Mouse (Mus musculus) hindbrain, embryonic 13.5 days (tissue): ENCODE data around the gene Dmrtc1a. TPM values are rescaled to one million over a fixed set of nuclear protein-coding genes. Genes with fewer than 3 reads are reported as not detected.
"Not testable (repeated sequence)": the region's sequence is repeated elsewhere in the genome, so short reads cannot be mapped to it uniquely, and the experiment has no call there.

Experiments
- ATAC-seq: fragments of 200-750 bp; cut with Nextera tagmentation; 2 replicates; pipeline ENCODE4 v1.8.0; 2017; ENCODE audit warnings: moderate TSS enrichment; ENCODE audit not compliant: low FRiP score
- H3K27ac ChIP-seq: fragments of 300-500 bp; sonication (generic); 2 replicates; pipeline ENCODE4 v1.5.1; 2015; ENCODE audit warnings: inconsistent platforms, mild to moderate bottlenecking, moderate library complexity
- H3K27me3 ChIP-seq: fragments of 300-500 bp; sonication (generic); 2 replicates; pipeline ENCODE4 v1.6.1; 2015; ENCODE audit warnings: mild to moderate bottlenecking, inconsistent platforms
- H3K36me3 ChIP-seq: fragments of 300-500 bp; sonication (generic); 2 replicates; pipeline ENCODE4 v1.6.1; 2015; ENCODE audit warnings: mild to moderate bottlenecking, inconsistent platforms
- H3K4me1 ChIP-seq: fragments of 300-500 bp; sonication (generic); replicated peaks from 2 replicates; pipeline ENCODE4 v1.6.1; 2015; ENCODE audit warnings: inconsistent platforms
- H3K4me2 ChIP-seq: fragments of 300-500 bp; sonication (generic); 2 replicates; pipeline ENCODE4 v1.6.1; 2015; ENCODE audit warnings: inconsistent platforms, mild to moderate bottlenecking, moderate library complexity
- H3K4me3 ChIP-seq: fragments of 300-500 bp; sonication (generic); 2 replicates; pipeline ENCODE4 v1.5.1; 2015; ENCODE audit warnings: mild to moderate bottlenecking, inconsistent platforms
- H3K9ac ChIP-seq: fragments of 300-500 bp; sonication (generic); 2 replicates; pipeline ENCODE4 v1.6.1; 2015; ENCODE audit warnings: mild to moderate bottlenecking, inconsistent platforms
- H3K9me3 ChIP-seq: fragments of 300-500 bp; sonication (generic); 2 replicates; pipeline ENCODE4 v1.6.1; 2016; ENCODE audit warnings: inconsistent platforms
- WGBS: fragments of 180-500 bp; shearing (Covaris S2); methylation state at CpG from one replicate; pipeline ENCODE4 v1.1.7; 2015; 5-methylcytosine and 5-hydroxymethylcytosine counted together
- polyA plus RNA-seq: library from polyadenylated mRNA; unstranded; fragments of >200 nt; fragmentation: Nextera tagmentation; extraction: Ambion mirVana; gene quantifications from 2 replicates; pipeline ENCODE4 v1.2.1, GENCODE M21; 2015

The Dmrtc1a gene
- polyA plus RNA-seq = 1.7 and 1.8 TPM in 2 replicates

DNA sequence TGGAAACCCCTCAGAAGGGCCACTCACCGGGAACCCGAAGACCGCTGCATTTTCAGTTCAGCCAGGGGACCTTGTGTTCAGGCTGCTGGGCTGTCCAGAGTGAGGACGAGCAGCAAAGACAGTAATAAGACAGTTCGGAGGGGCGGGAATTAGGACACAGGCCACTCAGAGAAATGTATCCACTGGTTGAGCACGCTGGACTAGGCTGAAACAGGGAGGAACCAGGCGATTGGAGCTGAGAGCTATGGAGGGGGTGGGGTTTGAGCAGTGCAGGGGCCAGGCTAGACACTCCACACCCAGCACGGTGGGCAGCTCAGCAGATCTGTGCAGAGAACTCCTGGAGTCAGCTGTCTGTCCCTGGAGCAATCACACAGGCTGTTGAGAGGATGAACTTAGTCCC lies at the start of gene Dmrtc1a, which contains the start of gene 1700011M02Rik:
Dmrtc1a (minus strand) TSS at position 101 of the 400 bp plus-strand sequence.
1700011M02Rik (plus strand) TSS at position 319 of the 400 bp plus-strand sequence.
- not testable (repeated sequence) for H3K4me3 ChIP-seq, H3K27ac ChIP-seq, H3K4me1 ChIP-seq, H3K4me2 ChIP-seq, H3K36me3 ChIP-seq, H3K9ac ChIP-seq, H3K9me3 ChIP-seq, ATAC-seq
- peaks cover 26% of the 10 kb centered on the region; the same call in 1 of the 2 replicates for H3K27me3 ChIP-seq
- 81% methylated on average over 9 of the region's 9 CpGs for WGBS

DNA sequence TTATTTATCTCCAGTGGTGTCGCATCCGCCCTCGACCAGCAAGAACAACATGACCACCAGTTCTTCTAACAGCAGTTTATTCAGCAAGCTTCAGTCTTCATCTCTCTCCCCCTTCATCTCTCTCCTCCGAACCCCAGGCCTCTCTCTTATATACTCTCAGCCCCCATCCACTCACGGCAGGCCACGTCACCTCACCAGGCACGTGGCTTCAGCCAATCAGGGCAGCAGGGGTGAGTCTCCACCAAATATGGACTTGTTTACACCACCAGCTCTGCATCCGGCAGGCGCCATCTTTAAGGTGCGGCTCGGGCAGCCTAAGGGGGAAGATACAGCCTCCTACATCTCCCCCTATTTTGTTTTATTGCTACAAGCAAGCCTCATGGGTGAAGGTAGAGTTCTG lies 41.6 kb upstream of the Dmrtc1a start:
- H3K27me3 ChIP-seq = peaks cover 19% of the 10 kb centered on the region
- not testable (repeated sequence) for H3K4me1 ChIP-seq, H3K36me3 ChIP-seq, ATAC-seq, H3K27ac ChIP-seq, H3K4me3 ChIP-seq, H3K9ac ChIP-seq, H3K4me2 ChIP-seq, H3K9me3 ChIP-seq
- WGBS = 91% methylated on average over 11 of the region's 11 CpGs

DNA sequence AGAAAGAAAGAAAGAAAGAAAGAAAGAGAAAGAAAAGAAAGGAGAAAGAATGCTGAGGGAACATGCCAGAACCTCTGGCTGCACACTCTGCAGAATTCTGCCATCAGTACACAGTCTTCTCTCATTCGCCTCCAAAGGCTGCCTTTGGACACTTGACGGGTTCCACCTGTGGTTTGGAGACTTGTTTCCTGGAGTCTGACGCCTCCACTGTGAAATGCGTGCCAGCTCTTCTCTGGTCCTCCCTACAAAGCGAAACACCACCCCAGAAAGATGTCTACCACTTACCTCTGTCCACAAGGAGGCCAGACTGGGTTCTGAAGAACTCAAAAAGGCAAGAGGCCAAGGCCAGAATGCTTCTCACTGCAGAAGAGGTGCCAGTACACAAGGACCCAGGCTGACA lies 28.3 kb upstream of the Dmrtc1a start:
- Histone ChIP-seq H3K9ac (no peak overlapping the region), H3K36me3 (no peaks in the 10 kb centered on the region), H3K4me1 (peaks cover 6% of the 10 kb centered on the region; the same call in 1 of the 2 replicates), H3K4me3 (no peak overlapping the region), H3K27me3 (peaks cover 33% of the 10 kb centered on the region), H3K4me2 (no peak overlapping the region), H3K9me3 (no peaks in the 10 kb centered on the region), H3K27ac (no peak overlapping the region)
- ATAC-seq = no peak
- WGBS = 82% methylated on average over 5 of the region's 5 CpGs

DNA sequence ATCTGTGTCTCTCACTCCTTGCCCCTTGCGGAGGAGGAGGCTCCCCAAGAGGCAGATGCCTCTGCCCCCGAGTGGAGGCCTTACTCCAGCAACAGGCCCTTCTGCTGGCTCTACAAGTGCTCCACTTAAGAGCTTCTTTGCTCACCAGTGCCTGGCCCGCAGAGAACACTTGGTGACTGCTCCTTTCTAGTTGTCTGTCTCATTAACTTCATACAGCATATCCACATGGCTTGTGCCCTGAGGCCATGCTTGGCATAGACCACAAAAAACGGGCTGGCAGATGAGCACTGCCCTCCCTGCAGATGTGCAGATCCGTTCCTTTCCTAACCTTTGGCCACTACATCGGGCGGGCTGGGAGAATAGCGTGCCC lies 25.9 kb upstream of the Dmrtc1a start:
- peaks cover 6% of the 10 kb centered on the region; the same call in 1 of the 2 replicates for H3K4me1 ChIP-seq
- ATAC-seq = no peak

DNA sequence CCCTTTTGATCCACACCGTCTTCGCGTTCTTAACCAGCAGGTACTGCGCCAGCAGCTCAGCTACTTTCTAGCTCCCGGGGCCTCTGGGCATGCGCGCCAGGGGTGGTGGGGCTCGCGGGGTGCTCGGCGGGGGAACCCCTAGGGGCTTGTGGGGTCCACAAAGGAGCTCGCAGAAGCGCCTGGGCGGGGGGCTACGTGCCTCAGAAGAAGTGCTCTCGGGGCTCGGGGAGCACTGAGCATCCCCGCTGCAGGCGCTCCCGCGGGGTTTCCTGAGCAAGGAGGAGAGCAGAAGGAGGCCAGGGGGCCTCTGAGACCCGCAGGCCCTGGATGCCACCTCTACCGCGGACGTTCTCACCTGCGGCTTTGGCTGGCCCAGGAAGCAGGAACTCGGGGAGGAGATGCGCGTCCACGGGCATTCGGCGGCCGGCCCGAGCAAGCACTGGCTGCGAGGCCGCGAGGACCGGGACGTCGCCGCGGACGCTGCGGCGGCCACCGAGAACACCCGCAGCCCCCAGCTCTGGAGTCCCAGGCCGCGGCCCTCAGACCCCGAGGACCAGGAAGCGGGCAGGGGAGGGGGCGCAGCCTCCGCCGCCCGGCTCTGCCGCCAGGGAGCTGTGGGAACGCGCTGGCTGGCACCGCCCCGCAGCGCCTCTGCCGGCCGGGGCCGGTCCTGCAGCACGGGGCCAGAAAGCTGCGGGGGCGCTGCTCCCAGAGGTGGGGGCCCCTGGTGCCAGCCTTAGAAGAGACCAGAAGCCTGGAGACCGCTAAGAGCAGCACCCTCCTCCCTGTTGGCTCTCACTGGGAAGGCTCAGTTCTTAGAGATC lies 25.3 kb upstream of the Dmrtc1a start:
- peak overlapping the region; percentile 55 for H3K4me3 ChIP-seq
- peak; percentile 79 for ATAC-seq
- H3K4me1 ChIP-seq = peaks cover 6% of the 10 kb centered on the region; the same call in 1 of the 2 replicates
- H3K27ac ChIP-seq = 0 out of 2 replicates have a peak overlapping the region, but pooled peaks have one; percentile 40
- 20% methylated on average over 64 of the region's 68 CpGs for WGBS
- no peaks in the 10 kb centered on the region for H3K9me3 ChIP-seq
- no peaks in the 10 kb centered on the region for H3K36me3 ChIP-seq
- peaks cover 30% of the 10 kb centered on the region for H3K27me3 ChIP-seq
- peak overlapping the region; percentile 61 for H3K4me2 ChIP-seq
- H3K9ac ChIP-seq = peak overlapping the region; percentile 81

More for the DNA sequence above, 25.9 kb upstream of the Dmrtc1a start:
- Histone ChIP-seq H3K36me3 (no peaks in the 10 kb centered on the region), H3K27ac (no peak overlapping the region), H3K9me3 (no peaks in the 10 kb centered on the region), H3K27me3 (peaks cover 32% of the 10 kb centered on the region), H3K4me2 (peak overlapping the region; percentile 61), H3K9ac (peak overlapping the region; percentile 81; the same call in 1 of the 2 replicates), H3K4me3 (peak overlapping the region; percentile 55)
- WGBS = 58% methylated on average over 8 of the region's 8 CpGs

DNA sequence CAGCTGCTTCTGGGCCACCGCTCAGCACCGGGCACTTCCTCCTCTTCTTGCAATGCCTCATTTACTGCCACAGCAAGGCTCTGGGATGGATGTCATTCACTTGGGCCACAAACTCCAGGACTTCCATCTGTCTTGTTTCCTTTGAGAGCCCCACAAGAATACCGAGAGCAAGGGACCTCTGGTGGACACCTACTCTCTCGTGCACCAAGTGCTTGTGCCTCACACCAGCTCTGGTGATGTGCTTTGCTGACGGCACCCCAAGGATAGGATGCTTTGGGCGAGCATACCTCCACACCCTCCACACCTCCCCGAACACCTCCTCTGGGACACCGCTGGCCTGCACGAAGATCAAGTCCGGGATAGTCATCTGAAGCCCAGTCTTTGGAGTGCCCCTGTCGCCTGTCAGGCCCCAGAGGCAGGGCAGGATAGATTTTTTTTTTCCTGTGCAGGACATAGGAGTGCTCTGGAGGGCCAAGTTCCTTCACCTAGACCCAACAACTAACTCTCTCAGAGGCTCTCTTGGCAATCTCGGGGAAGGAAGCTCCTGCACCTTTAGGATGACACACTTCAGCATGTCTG lies 24.6 kb upstream of the Dmrtc1a start:
- no peaks in the 10 kb centered on the region for H3K9me3 ChIP-seq
- 0 out of 2 replicates have a peak, but pooled peaks have one; percentile 33 for ATAC-seq
- H3K4me2 ChIP-seq = peak overlapping the region; percentile 61
- peaks cover 6% of the 10 kb centered on the region; the same call in 1 of the 2 replicates for H3K4me1 ChIP-seq
- H3K27ac ChIP-seq = no peak overlapping the region
- peak overlapping the region; percentile 81 for H3K9ac ChIP-seq
- no peaks in the 10 kb centered on the region for H3K36me3 ChIP-seq
- peak overlapping the region; percentile 55 for H3K4me3 ChIP-seq
- 47% methylated on average over 12 of the region's 12 CpGs for WGBS
- H3K27me3 ChIP-seq = peaks cover 35% of the 10 kb centered on the region

DNA sequence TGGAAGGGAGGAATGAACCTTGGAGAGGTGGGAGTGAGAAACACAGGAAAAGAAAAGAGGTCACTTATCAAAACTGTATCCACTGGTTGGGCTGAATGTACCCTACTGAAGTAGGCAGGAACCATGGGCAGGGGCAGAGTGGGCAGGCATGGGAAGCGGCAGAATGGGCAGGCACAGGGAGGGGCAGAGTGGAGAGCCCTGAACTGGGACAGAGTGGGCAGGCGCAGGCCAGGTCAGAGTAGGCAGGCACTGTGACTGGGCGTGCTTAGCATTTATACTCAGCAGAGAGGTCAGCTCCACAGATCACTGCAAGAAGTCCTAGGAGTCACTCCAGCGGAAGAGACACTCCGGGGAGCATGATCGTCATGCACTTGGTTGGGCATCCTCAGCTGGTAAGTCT lies 19.6 kb upstream of the Dmrtc1a start, which contains the start of gene 1700018G05Rik:
1700018G05Rik (plus strand) TSS at position 301 of the 400 bp plus-strand sequence.
- H3K9me3 ChIP-seq, H3K4me1 ChIP-seq, H3K4me2 ChIP-seq, H3K4me3 ChIP-seq, H3K27ac ChIP-seq, H3K36me3 ChIP-seq, H3K9ac ChIP-seq, ATAC-seq: not testable (repeated sequence)
- 94% methylated on average over 6 of the region's 6 CpGs for WGBS
- H3K27me3 ChIP-seq = peaks cover 11% of the 10 kb centered on the region

DNA sequence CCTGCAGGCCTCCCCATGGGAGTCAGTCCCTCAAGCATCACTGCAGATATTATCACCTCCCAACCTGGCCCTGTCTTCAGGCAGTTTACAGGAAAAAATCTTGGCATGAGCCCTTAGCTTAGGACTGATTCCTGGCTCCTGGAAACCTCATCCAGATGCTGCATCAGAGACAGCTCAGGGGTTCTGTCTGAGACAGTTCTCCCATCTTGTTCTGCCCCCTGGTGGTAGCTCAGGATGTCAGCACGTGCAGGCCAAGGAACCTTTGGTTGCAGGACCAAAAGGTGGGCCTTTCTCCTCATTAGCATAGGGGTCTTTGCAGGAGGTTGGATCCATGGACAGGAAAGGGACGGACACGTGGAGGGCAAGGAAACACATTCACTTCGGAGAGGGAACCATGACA lies 18.2 kb upstream of the Dmrtc1a start:
- not testable (repeated sequence) for H3K36me3 ChIP-seq, H3K4me3 ChIP-seq, H3K9me3 ChIP-seq, H3K27ac ChIP-seq, H3K4me1 ChIP-seq, H3K9ac ChIP-seq, H3K4me2 ChIP-seq
- ATAC-seq = peak; percentile 66; the same call in 1 of the 2 replicates
- H3K27me3 ChIP-seq = peaks cover 12% of the 10 kb centered on the region; the same call in 1 of the 2 replicates
- 25% methylated on average over 4 of the region's 4 CpGs for WGBS

DNA sequence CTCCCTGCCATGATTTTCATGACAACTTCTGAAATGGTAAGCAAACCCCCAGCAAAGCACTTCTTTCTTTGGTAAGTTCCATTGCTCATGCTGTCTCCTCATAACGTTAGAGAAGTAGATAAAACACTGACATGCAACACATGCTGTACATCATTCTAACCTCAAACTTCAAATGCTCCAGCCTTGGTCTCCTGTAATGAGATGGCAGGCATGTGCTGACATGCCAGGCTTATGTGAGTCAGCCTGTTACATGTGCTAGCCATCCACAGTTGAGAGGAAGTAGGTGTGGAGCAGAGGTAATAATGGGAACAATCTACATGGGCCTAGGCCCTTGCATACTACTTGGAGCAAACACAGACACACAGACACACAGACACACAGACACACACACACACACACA lies 6.3 kb upstream of the Dmrtc1a start:
- H3K4me2 ChIP-seq, H3K9me3 ChIP-seq, H3K36me3 ChIP-seq, ATAC-seq, H3K4me3 ChIP-seq, H3K9ac ChIP-seq, H3K27ac ChIP-seq, H3K4me1 ChIP-seq: not testable (repeated sequence)
- H3K27me3 ChIP-seq = 0 out of 2 replicates have a peak, but pooled peaks cover 10% of the 10 kb centered on the region
- 76% methylated on average over 1 of the region's 1 CpGs for WGBS

DNA sequence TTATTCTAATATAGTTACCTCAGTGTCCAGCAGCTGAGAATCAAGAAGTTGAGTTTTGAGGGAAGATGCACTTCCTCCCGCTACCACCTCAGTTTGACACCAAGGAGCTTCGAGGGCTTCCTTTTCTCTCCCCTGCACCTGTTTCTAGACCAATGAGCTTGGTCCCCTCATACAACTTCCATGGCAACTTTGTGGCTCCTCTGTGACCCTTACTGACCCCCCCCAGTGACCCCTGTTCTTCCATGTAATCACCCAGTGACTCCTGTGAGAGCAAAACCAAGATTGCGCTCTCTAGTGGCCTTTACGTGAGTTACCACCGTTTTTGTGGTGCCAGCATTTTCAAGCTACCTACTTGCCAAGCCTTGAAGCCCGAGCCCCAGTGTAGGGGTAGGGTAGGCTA lies 40.6 kb downstream of the Dmrtc1a start, which contains the start of gene 1700031F05Rik:
1700031F05Rik (minus strand) TSS at position 101 of the 400 bp plus-strand sequence.
- Histone ChIP-seq H3K4me3 (no peak within 1 kb of the TSS), H3K9ac (no peak within 1 kb of the TSS), H3K9me3 (no peaks in the 10 kb centered on the region), H3K36me3 (no peaks in the 10 kb centered on the region), H3K27ac (no peak within 1 kb of the TSS), H3K4me2 (no peak within 1 kb of the TSS), H3K27me3 (0 out of 2 replicates have a peak, but pooled peaks cover 3% of the 10 kb centered on the region), H3K4me1 (no peaks in the 10 kb centered on the region)
- 89% methylated on average over 6 of the region's 6 CpGs for WGBS
- ATAC-seq = no peak

DNA sequence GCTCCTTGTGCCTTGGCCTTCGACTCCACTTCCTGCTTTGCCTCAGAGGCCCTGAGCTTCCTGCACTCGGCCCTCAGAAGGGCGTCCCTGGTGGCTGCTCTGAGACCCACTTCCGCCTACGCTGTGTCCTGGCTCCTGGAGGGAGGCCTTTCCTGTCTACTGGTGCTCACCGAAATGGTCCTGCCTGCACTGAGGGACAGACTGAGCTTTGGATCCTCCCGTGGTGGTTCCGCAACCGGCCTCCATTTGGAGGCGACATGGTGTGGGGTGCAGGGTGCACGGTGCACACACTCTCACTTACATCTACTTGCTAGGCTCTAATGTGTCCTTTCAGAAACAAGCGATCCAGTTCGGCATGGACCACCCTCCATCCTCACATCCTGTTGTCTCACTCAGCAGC lies 54.0 kb downstream of the Dmrtc1a start, which contains the start of gene Dmrtc1c2:
Dmrtc1c2 (minus strand) TSS at position 101 of the 400 bp plus-strand sequence.
- H3K27ac ChIP-seq, H3K9ac ChIP-seq, H3K4me3 ChIP-seq, ATAC-seq, H3K4me1 ChIP-seq, H3K9me3 ChIP-seq, H3K27me3 ChIP-seq, H3K36me3 ChIP-seq, H3K4me2 ChIP-seq: not testable (repeated sequence)
- 80% methylated on average over 2 of the region's 13 CpGs for WGBS
